Mouse (Mus musculus): ENCODE measurements around the gene Col6a6. TPM values are rescaled to one million over a fixed set of nuclear protein-coding genes. Genes with fewer than 3 reads are reported as not detected.

Gene Col6a6
- not detected for polyA plus RNA-seq (2017; shearing (Covaris generic))

DNA sequence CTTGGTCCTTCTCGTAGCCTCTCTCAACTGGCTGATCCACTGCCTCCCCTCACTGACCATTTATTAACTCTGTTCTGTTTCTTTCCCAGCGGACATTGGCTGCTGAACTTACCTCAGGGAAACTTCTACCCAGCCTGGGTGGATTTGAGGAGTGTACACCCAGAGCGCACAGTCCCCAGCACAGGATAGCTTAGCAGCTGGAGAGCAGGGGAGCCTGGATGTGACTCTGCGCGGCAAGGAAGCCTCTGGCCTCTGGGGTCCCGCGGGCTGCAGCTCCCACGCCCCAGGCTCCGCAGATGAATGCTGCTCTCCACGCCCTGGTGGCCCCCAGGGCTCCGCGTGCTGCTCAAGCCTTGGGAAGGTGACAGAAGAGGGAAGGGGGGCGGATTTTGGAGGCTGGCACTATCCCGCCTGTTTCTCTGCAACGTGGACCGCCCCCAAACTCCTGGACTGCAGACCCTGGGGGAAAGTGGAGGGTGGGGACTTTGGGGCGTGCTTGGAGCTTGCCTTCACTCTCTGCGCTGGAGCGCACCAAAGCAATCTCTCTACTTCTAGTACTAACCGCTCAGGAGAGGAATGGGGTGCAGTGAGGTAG is at the start of gene Col6a6:
Gene Col6a6, minus strand, starts transcription at position 370 of the 595 bp plus-strand sequence.

DNA sequence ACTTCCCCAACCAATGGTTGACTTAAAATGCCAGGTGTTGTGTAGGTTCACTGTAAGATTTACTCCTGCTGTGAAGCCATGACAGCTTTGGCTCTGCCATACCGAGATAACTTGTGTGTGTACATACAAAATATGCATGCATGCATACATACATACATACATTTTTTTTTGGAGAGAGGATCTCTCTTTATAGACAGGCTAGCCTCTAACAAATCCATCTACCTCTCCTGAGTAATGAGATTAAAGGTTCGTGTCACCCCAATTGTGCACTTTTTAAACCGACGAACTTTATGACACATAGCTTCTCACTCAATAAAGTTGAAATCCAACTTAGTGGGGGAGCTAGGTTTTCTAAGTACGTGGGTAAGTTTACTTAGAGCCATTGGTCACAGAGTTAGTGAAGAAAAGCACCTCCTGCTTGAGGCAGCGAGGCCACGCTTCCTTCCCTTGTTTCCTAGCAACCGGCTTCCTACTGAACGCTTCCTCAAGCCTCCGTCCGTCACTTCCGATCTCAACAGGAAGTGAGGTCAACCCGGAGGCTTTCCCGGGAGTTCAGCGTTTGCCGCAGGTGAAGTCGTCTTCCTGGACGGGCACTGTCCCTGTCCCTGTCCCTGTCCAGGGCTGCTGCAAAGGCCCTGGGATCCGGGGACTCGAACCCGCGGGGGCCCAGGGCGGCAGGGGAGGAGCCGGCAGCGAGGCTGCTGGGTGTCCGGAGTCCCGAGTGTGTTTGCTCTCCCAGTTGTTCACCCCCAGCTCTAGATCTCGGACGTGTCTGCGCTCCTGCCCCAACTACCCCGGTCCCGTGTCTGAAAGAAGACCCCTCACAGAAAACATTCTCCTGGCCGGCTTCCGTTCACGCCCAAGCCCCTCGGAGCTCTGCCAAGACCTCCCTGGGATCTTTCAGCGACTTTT is 185.2 kb downstream of the Col6a6 start, which contains the start of gene Pik3r4:
Gene Pik3r4, plus strand, starts transcription at position 519 of the 912 bp plus-strand sequence.

Other genes with a start within 250 kb of the Col6a6 start
- 28.2 TPM for gene Pik3r4, start 185.2 kb downstream of the Col6a6 start, polyA plus RNA-seq (2017; shearing (Covaris generic))
- not detected for gene Col6a5, start 132.5 kb upstream of the Col6a6 start, polyA plus RNA-seq (2017; shearing (Covaris generic))